Mouse (Mus musculus) liver, adult 2 months (tissue): ENCODE measurements around the gene Olfr486.
"Not testable (repeated sequence)": the region's sequence is repeated elsewhere in the genome, so short reads cannot be mapped to it uniquely, and the experiment has no call there.

Experiments
- CTCF ChIP-seq: fragments of 200-500 bp; IDR thresholded peaks from 2 replicates; pipeline ENCODE4 v1.5.1; 2011; ENCODE audit warnings: low read depth, low read length, control low read depth
- POLR2A ChIP-seq: fragments of 200-500 bp; IDR thresholded peaks from 2 replicates; pipeline ENCODE4 v1.6.1; 2011; ENCODE audit warnings: low read length, control low read depth; ENCODE audit not compliant: insufficient read depth; ENCODE audit errors: extremely low read depth

DNA sequence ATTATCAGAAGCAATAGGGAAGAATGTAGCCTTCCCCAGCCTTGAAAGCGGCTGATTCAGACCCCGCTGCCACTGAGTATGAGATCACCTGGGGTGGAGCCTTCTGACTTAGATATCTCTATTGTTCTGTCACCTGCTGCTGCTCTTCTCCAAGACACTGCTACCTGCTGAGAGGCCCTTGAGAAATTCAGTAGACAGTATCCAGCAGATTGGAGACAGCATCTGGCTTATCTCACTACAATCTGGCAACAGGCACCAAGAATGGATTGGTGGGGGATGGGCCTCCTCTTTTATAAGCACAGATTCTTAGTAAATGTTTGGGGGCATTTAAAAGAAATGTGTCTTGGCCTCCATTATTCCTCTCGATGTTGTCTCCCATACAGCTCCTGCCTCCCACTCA is 11.9 kb upstream of the Olfr486 start:
- TF ChIP-seq CTCF, POLR2A: not testable (repeated sequence)
